Mouse (Mus musculus) cortical plate, adult 2 months (tissue): ENCODE results near the gene Ppp1r9b.

Experiments
- CTCF ChIP-seq: fragments of 200-500 bp; IDR thresholded peaks from 2 replicates; pipeline ENCODE4 v1.5.1; 2011; ENCODE audit warnings: mild to moderate bottlenecking, control low read depth, low read length; ENCODE audit not compliant: insufficient read depth; ENCODE audit errors: extremely low read depth
- POLR2A ChIP-seq: fragments of 200-500 bp; IDR thresholded peaks from 2 replicates; pipeline ENCODE4 v1.6.1; 2011; ENCODE audit warnings: mild to moderate bottlenecking, low read length, control low read depth; ENCODE audit not compliant: insufficient read depth; ENCODE audit errors: extremely low read depth

DNA sequence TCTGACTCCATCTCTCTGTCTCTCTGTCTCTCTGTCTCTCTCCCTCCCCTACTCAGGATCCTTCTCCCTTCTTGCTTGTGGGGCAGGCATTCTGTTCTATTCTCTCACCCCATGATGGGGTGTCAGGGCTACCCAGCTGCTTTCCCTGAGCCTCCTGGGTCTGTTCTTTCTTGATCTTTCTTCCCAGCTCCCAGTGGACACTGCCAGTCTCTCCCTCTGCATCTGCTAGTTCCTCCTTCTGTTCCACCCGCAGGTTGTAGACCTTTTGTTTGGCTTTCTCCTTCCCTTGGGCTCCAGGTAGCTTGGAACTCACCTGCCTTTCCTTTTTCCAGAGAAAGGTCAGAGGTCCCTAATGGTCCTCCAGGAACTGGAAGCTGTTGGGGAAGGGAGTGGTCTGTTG is 20.6 kb downstream of the Ppp1r9b start:
- TF ChIP-seq POLR2A (no peak), CTCF (no peak)
